Mouse (Mus musculus) small intestine, adult 2 months (tissue): ENCODE data around the gene Utf1.

Experiments
- CTCF ChIP-seq: fragments of 200-500 bp; IDR thresholded peaks from 2 replicates; pipeline ENCODE4 v1.5.1; 2012; ENCODE audit warnings: low read depth, mild to moderate bottlenecking, control low read depth, inconsistent platforms, low read length, moderate library complexity, mixed read lengths; ENCODE audit not compliant: insufficient replicate concordance, insufficient read length; ENCODE audit errors: extremely low read depth
- POLR2A ChIP-seq: fragments of 200-500 bp; IDR thresholded peaks from 2 replicates; pipeline ENCODE4 v1.6.1; 2012; ENCODE audit warnings: low read depth, mild to moderate bottlenecking, control low read depth, inconsistent platforms, low read length, moderate library complexity

- no peak for TF ChIP-seq CTCF
- TF ChIP-seq POLR2A: no peak
Observed at GRCm38 (mm10) chr7:139937138-139937537, 6.5 kb upstream of the Utf1 start.
